Mouse (Mus musculus) retina, postnatal 1 day (tissue): ENCODE data around the gene Cyp2ab1.

ENCODE experiments used
- DNase-seq: peaks from one replicate; pipeline ENCODE4 v3.0.0-alpha.2; 2012

Cyp2ab1 gene

DNA sequence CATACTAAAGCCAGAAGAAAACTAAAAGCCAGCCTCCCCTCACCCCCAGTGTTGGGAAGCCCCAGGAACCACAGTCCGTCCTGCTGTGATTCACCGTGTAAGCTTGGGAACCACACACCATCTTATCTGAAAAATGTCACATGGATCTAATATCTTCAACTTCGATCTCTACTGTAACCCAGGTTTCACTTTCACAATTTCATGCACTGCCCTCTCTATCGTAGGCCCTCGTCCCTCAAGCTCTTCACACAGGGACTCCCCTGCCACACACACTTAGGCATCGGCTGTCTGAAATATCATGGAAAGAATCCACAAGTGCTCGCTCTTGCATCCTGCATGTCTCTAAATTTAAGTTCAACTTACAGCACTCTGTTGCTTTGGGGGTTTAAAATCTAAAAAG, 60.1 kb downstream of the Cyp2ab1 start:
- DNase-seq: no peak
